Mouse (Mus musculus) cerebral cortex, adult 2 months (tissue): ENCODE measurements around the gene Fignl1.

ENCODE experiments used
- WGBS: fragments of 180-500 bp; shearing (Covaris S2); methylation state at CpG from one replicate; pipeline ENCODE4 v1.1.7; 2018; 5-methylcytosine and 5-hydroxymethylcytosine counted together

The Fignl1 gene

GRCm38 (mm10) chr11:11808035-11808819 is 535 bp downstream of the Fignl1 start:
- 8% methylated on average over 25 of the region's 25 CpGs for WGBS

- WGBS: 91% methylated on average over 4 of the region's 4 CpGs
These were observed 2.8 kb downstream of the Fignl1 start for GRCm38 (mm10) chr11:11805951-11806350.

GRCm38 (mm10) chr11:11804421-11804820 is 4.3 kb downstream of the Fignl1 start:
- WGBS: 83% methylated on average over 5 of the region's 5 CpGs

- 96% methylated on average over 9 of the region's 9 CpGs for WGBS
These were observed 7.7 kb downstream of the Fignl1 start for GRCm38 (mm10) chr11:11801067-11801466.

- WGBS: 92% methylated on average over 3 of the region's 3 CpGs
These were observed 8.5 kb downstream of the Fignl1 start for GRCm38 (mm10) chr11:11800304-11800703.

- WGBS: 96% methylated on average over 1 of the region's 1 CpGs
These were observed 10.1 kb downstream of the Fignl1 start for GRCm38 (mm10) chr11:11798690-11799089.

- 100% methylated on average over 1 of the region's 1 CpGs for WGBS
These were observed 14.1 kb downstream of the Fignl1 start for GRCm38 (mm10) chr11:11794626-11795025.

GRCm38 (mm10) chr11:11788521-11788974 is 20.2 kb downstream of the Fignl1 start:
- 2% methylated on average over 8 of the region's 8 CpGs for WGBS

- WGBS: 67% methylated on average over 6 of the region's 6 CpGs
These were observed 23.3 kb downstream of the Fignl1 start for GRCm38 (mm10) chr11:11785457-11785856.

GRCm38 (mm10) chr11:11781728-11782127 is 27.0 kb downstream of the Fignl1 start:
- 85% methylated on average over 8 of the region's 8 CpGs for WGBS

GRCm38 (mm10) chr11:11778345-11778744 is 30.4 kb downstream of the Fignl1 start:
- WGBS: 54% methylated on average over 6 of the region's 6 CpGs

- WGBS: 83% methylated on average over 2 of the region's 2 CpGs
These were observed 31.0 kb downstream of the Fignl1 start for GRCm38 (mm10) chr11:11777796-11778195.

- 72% methylated on average over 3 of the region's 3 CpGs for WGBS
These were observed 31.5 kb downstream of the Fignl1 start for GRCm38 (mm10) chr11:11777246-11777645.

GRCm38 (mm10) chr11:11776822-11777174 is 32.0 kb downstream of the Fignl1 start:
- 85% methylated on average over 7 of the region's 7 CpGs for WGBS

GRCm38 (mm10) chr11:11776071-11776821 is 32.5 kb downstream of the Fignl1 start:
- WGBS: 84% methylated on average over 4 of the region's 4 CpGs

- WGBS: 91% methylated on average over 5 of the region's 5 CpGs
These were observed 33.9 kb downstream of the Fignl1 start for GRCm38 (mm10) chr11:11774893-11775292.

GRCm38 (mm10) chr11:11774384-11774783 is 34.4 kb downstream of the Fignl1 start:
- 97% methylated on average over 4 of the region's 4 CpGs for WGBS

GRCm38 (mm10) chr11:11772196-11772595 is 36.6 kb downstream of the Fignl1 start:
- 92% methylated on average over 4 of the region's 4 CpGs for WGBS

GRCm38 (mm10) chr11:11770691-11771090 is 38.1 kb downstream of the Fignl1 start:
- WGBS: 89% methylated on average over 3 of the region's 3 CpGs

GRCm38 (mm10) chr11:11769281-11769680 is 39.5 kb downstream of the Fignl1 start:
- 96% methylated on average over 20 of the region's 20 CpGs for WGBS

GRCm38 (mm10) chr11:11768057-11768456 is 40.7 kb downstream of the Fignl1 start:
- 96% methylated on average over 2 of the region's 2 CpGs for WGBS

GRCm38 (mm10) chr11:11766105-11766504 is 42.7 kb downstream of the Fignl1 start:
- 77% methylated on average over 1 of the region's 1 CpGs for WGBS

GRCm38 (mm10) chr11:11765414-11765813 is 43.3 kb downstream of the Fignl1 start:
- WGBS: 76% methylated on average over 1 of the region's 1 CpGs
